Mouse (Mus musculus) myocyte (in vitro differentiated cells): ENCODE data around the gene Ninj2. TPM values are rescaled to one million over a fixed set of nuclear protein-coding genes. Genes with fewer than 3 reads are reported as not detected.

Experiments
- H3K27me3 ChIP-seq: one replicate; pipeline ENCODE4 v1.6.1; 2011; ENCODE audit not compliant: control insufficient read depth, insufficient read depth, insufficient read length
- H3K36me3 ChIP-seq: one replicate; pipeline ENCODE4 v1.6.1; 2011; ENCODE audit not compliant: control insufficient read depth, insufficient read depth
- H3K4me2 ChIP-seq: one replicate; pipeline ENCODE4 v1.6.1; 2011; ENCODE audit warnings: low read depth, control low read depth
- H3K4me3 ChIP-seq: one replicate; pipeline ENCODE4 v1.5.1; 2011; ENCODE audit warnings: mild to moderate bottlenecking, control low read depth, moderate library complexity
- H3K79me2 ChIP-seq: one replicate; pipeline ENCODE4 v1.6.1; 2011; ENCODE audit not compliant: control insufficient read depth, insufficient read depth
- H3ac ChIP-seq: one replicate; pipeline ENCODE4 v1.6.1; 2011; ENCODE audit not compliant: control insufficient read depth, insufficient read length
- CEBPB ChIP-seq: IDR thresholded peaks from 2 replicates; pipeline ENCODE4 v1.6.1; 2011; ENCODE audit warnings: mild to moderate bottlenecking, moderate library complexity; ENCODE audit not compliant: poor library complexity, insufficient read depth, severe bottlenecking
- E2F4 ChIP-seq: IDR thresholded peaks from one replicate; pipeline ENCODE4 v1.6.1; 2011; ENCODE audit warnings: mild to moderate bottlenecking, control low read depth, moderate library complexity; ENCODE audit not compliant: insufficient read depth
- MAX ChIP-seq: IDR thresholded peaks from one replicate; pipeline ENCODE4 v1.6.1; 2011; ENCODE audit warnings: low read depth, mild to moderate bottlenecking, control low read depth
- MYOD1 ChIP-seq, 3 experiments: IDR thresholded peaks; one replicate each; pipeline ENCODE4 v1.6.1; 2011; ENCODE audit warnings: control low read depth in 2 of 3, low read depth in 2 of 3, mild to moderate bottlenecking in 2 of 3, moderate library complexity in 1 of 3; ENCODE audit not compliant: insufficient read length in 2 of 3, control insufficient read depth in 1 of 3
- MYOG ChIP-seq, 3 experiments: IDR thresholded peaks; one replicate each; pipeline ENCODE4 v1.6.1; 2011; ENCODE audit warnings: control low read depth in 2 of 3, low read depth in 2 of 3, mild to moderate bottlenecking in 2 of 3; ENCODE audit not compliant: insufficient read length in 2 of 3, control insufficient read depth in 1 of 3, insufficient read depth in 1 of 3
- POLR2A ChIP-seq: IDR thresholded peaks from one replicate; pipeline ENCODE4 v1.6.1; 2011; ENCODE audit warnings: low read depth, mild to moderate bottlenecking, control low read depth, moderate library complexity; ENCODE audit not compliant: insufficient read length
- POLR2AphosphoS2 ChIP-seq: IDR thresholded peaks from one replicate; pipeline ENCODE4 v1.6.1; 2011; ENCODE audit warnings: low read depth, control low read depth; ENCODE audit not compliant: insufficient read length
- REST ChIP-seq: IDR thresholded peaks from one replicate; pipeline ENCODE4 v1.6.1; 2011; ENCODE audit warnings: mild to moderate bottlenecking, control low read depth, moderate library complexity; ENCODE audit not compliant: insufficient read depth, insufficient read length
- SRF ChIP-seq: IDR thresholded peaks from one replicate; pipeline ENCODE4 v1.6.1; 2011; ENCODE audit warnings: low read depth; ENCODE audit not compliant: control insufficient read depth, insufficient read length
- TCF12 ChIP-seq: IDR thresholded peaks from one replicate; pipeline ENCODE4 v1.6.1; 2011; ENCODE audit warnings: mild to moderate bottlenecking, control low read depth; ENCODE audit not compliant: poor library complexity, insufficient read depth, severe bottlenecking
- TCF3 ChIP-seq: IDR thresholded peaks from one replicate; pipeline ENCODE4 v1.6.1; 2011; ENCODE audit warnings: low read depth, control low read depth; ENCODE audit not compliant: insufficient read length
- USF1 ChIP-seq: IDR thresholded peaks from one replicate; pipeline ENCODE4 v1.6.1; 2011; ENCODE audit warnings: low read depth, mild to moderate bottlenecking, control low read depth, moderate library complexity
- polyA plus RNA-seq: library from polyadenylated mRNA; unstranded; fragments of >200 nt; fragmentation: generic; extraction: Trizol; gene quantifications from one replicate; pipeline ENCODE4 v1.2.1, GENCODE M21; 2012; ENCODE audit warnings: missing spikeins

Gene Ninj2
- polyA plus RNA-seq, 1 experiment, result 0.05 TPM

- H3K4me3 ChIP-seq, result no peak overlapping the region
- no peaks in the 10 kb centered on the region for H3K27me3 ChIP-seq
- no peaks in the 10 kb centered on the region for H3K36me3 ChIP-seq
- H3K79me2 ChIP-seq, result no peaks in the 10 kb centered on the region
- no peak for TF ChIP-seq MAX
- TF ChIP-seq TCF12, result no peak
- no peak for TF ChIP-seq REST
- no peak for TF ChIP-seq POLR2A
- TF ChIP-seq POLR2AphosphoS2, result no peak
- TF ChIP-seq CEBPB, result no peak
- TF ChIP-seq TCF3, result no peak
- no peak for TF ChIP-seq SRF
- TF ChIP-seq MYOD1 (IDR thresholded peaks at IDR 0.05; ENCODE audit: control insufficient read depth in 1 of 3, insufficient read length in 2 of 3, low read depth in 2 of 3), result no peak
- TF ChIP-seq USF1, result no peak
- TF ChIP-seq MYOG (IDR thresholded peaks at IDR 0.05; ENCODE audit: control insufficient read depth in 1 of 3, insufficient read depth in 1 of 3, insufficient read length in 2 of 3, low read depth in 2 of 3), result no peak
- TF ChIP-seq E2F4, result no peak
- no peak overlapping the region for H3ac ChIP-seq
- H3K4me2 ChIP-seq, result no peak overlapping the region
These were observed 26.7 kb downstream of the Ninj2 start for GRCm38 (mm10) chr6:120119824-120120223.

- no peaks in the 10 kb centered on the region for H3K79me2 ChIP-seq
- H3K36me3 ChIP-seq, result no peaks in the 10 kb centered on the region
- TF ChIP-seq SRF (no peak), REST (no peak), USF1 (no peak), MYOD1 (IDR thresholded peaks at IDR 0.05; ENCODE audit: control insufficient read depth in 1 of 3, insufficient read length in 2 of 3, low read depth in 2 of 3) (no peak), MAX (no peak), POLR2AphosphoS2 (no peak), CEBPB (no peak), TCF3 (no peak), POLR2A (no peak), TCF12 (no peak), E2F4 (no peak), MYOG (IDR thresholded peaks at IDR 0.05; ENCODE audit: control insufficient read depth in 1 of 3, insufficient read depth in 1 of 3, insufficient read length in 2 of 3, low read depth in 2 of 3) (no peak)
- H3K27me3 ChIP-seq, result no peaks in the 10 kb centered on the region
- no peak overlapping the region for H3K4me2 ChIP-seq
- no peak overlapping the region for H3K4me3 ChIP-seq
- H3ac ChIP-seq, result no peak overlapping the region
These were observed 31.5 kb downstream of the Ninj2 start for GRCm38 (mm10) chr6:120124688-120125087.

- Histone ChIP-seq H3ac (no peak overlapping the region), H3K4me3 (no peak overlapping the region), H3K36me3 (no peaks in the 10 kb centered on the region), H3K4me2 (no peak overlapping the region), H3K27me3 (no peaks in the 10 kb centered on the region), H3K79me2 (no peaks in the 10 kb centered on the region)
- TF ChIP-seq MYOD1 (IDR thresholded peaks at IDR 0.05; ENCODE audit: control insufficient read depth in 1 of 3, insufficient read length in 2 of 3, low read depth in 2 of 3) (no peak), TCF12 (no peak), MYOG (IDR thresholded peaks at IDR 0.05; ENCODE audit: control insufficient read depth in 1 of 3, insufficient read depth in 1 of 3, insufficient read length in 2 of 3, low read depth in 2 of 3) (no peak), POLR2A (no peak), MAX (no peak), REST (no peak), E2F4 (no peak), USF1 (no peak), SRF (no peak), TCF3 (no peak), POLR2AphosphoS2 (no peak), CEBPB (no peak)
These were observed 33.3 kb downstream of the Ninj2 start for GRCm38 (mm10) chr6:120126456-120126855.

GRCm38 (mm10) chr6:120127321-120127720 is 34.2 kb downstream of the Ninj2 start:
- no peaks in the 10 kb centered on the region for H3K27me3 ChIP-seq
- H3K4me2 ChIP-seq, result no peak overlapping the region
- H3K36me3 ChIP-seq, result no peaks in the 10 kb centered on the region
- no peak for TF ChIP-seq MYOD1 (IDR thresholded peaks at IDR 0.05; ENCODE audit: control insufficient read depth in 1 of 3, insufficient read length in 2 of 3, low read depth in 2 of 3)
- TF ChIP-seq USF1, result no peak
- TF ChIP-seq POLR2A, result no peak
- no peak for TF ChIP-seq TCF12
- TF ChIP-seq CEBPB, result no peak
- no peak for TF ChIP-seq E2F4
- TF ChIP-seq REST, result no peak
- TF ChIP-seq SRF, result no peak
- no peak for TF ChIP-seq POLR2AphosphoS2
- TF ChIP-seq MAX, result no peak
- no peak for TF ChIP-seq MYOG (IDR thresholded peaks at IDR 0.05; ENCODE audit: control insufficient read depth in 1 of 3, insufficient read depth in 1 of 3, insufficient read length in 2 of 3, low read depth in 2 of 3)
- TF ChIP-seq TCF3, result no peak
- no peaks in the 10 kb centered on the region for H3K79me2 ChIP-seq
- H3ac ChIP-seq, result no peak overlapping the region
- no peak overlapping the region for H3K4me3 ChIP-seq
